23 mouse cellular contexts compared by ENCODE assay signal in genomic region chr11:101524446-101524845, GRCm38 (mm10). TPM values are rescaled to one million over a fixed set of nuclear protein-coding genes. Genes with fewer than 3 reads are reported as not detected.
DNase-seq lines count a peak whose midpoint lies in the region; ATAC-seq and TF ChIP-seq lines count a peak whose summit lies in the region.
"Had no signal": no experiment of that assay in that cellular context is flagged by ENCODE, and none has a peak within 500 bp of the region (broad histone marks: within the 10 kb centered on the region; RNA-seq: fewer than 3 reads in every experiment).

No protein-coding gene starts in this region.

- no peaks in the 10 kb centered on the region for H3K79me2 ChIP-seq in liver, adult 2 months (ENCODE audit: control insufficient read depth, insufficient read depth, low read length)

- no peak for TF ChIP-seq EP300 in liver, postnatal 0 days (IDR thresholded peaks at IDR 0.05; ENCODE audit: low read depth)

- H3K4me1 ChIP-seq in forebrain, embryonic 13.5 days: no peaks in the 10 kb centered on the region
- H3K4me1 ChIP-seq in forebrain, embryonic 11.5 days (replicated peaks; ENCODE audit: control insufficient read depth, insufficient read depth, low read length): no peaks in the 10 kb centered on the region
- peaks cover 22% of the 10 kb centered on the region for H3K4me1 ChIP-seq in forebrain, embryonic 15.5 days
- peaks cover 16% of the 10 kb centered on the region for H3K4me1 ChIP-seq in forebrain, embryonic 16.5 days (replicated peaks; ENCODE audit: control insufficient read depth, insufficient read depth, low read length)
- H3K4me1 ChIP-seq in liver, adult 2 months (ENCODE audit: control insufficient read depth, insufficient read depth, low read length): peaks cover 10% of the 10 kb centered on the region
- no peaks in the 10 kb centered on the region for H3K4me1 ChIP-seq in liver, embryonic 11.5 days (replicated peaks; ENCODE audit: control insufficient read depth, insufficient read depth, low read length)
- no peaks in the 10 kb centered on the region; the same call in 1 of the 2 replicates for H3K4me1 ChIP-seq in liver, postnatal 0 days (ENCODE audit: insufficient read depth)
- H3K4me1 ChIP-seq in liver, embryonic 12.5 days: no peaks in the 10 kb centered on the region
- H3K4me1 ChIP-seq: embryonic facial prominence, embryonic 10.5 days; embryonic facial prominence, embryonic 12.5 days had no signal

- no peaks in the 10 kb centered on the region for H3K27me3 ChIP-seq in forebrain, embryonic 13.5 days
- no peaks in the 10 kb centered on the region for H3K27me3 ChIP-seq in forebrain, embryonic 11.5 days (ENCODE audit: control insufficient read depth, insufficient read depth, low read length)
- no peaks in the 10 kb centered on the region for H3K27me3 ChIP-seq in forebrain, embryonic 15.5 days
- H3K27me3 ChIP-seq in forebrain, embryonic 16.5 days (replicated peaks; ENCODE audit: control insufficient read depth, insufficient read depth, low read length): no peaks in the 10 kb centered on the region
- H3K27me3 ChIP-seq in liver, adult 2 months (ENCODE audit: control insufficient read depth, insufficient read depth, low read length): no peaks in the 10 kb centered on the region
- no peaks in the 10 kb centered on the region for H3K27me3 ChIP-seq in liver, embryonic 11.5 days (replicated peaks; ENCODE audit: control insufficient read depth, insufficient read depth, low read length)
- H3K27me3 ChIP-seq in liver, postnatal 0 days (ENCODE audit: insufficient read depth, low read length): no peaks in the 10 kb centered on the region
- no peaks in the 10 kb centered on the region for H3K27me3 ChIP-seq in liver, embryonic 12.5 days (replicated peaks)
- H3K27me3 ChIP-seq: CH12.LX; embryonic facial prominence, embryonic 12.5 days; Patski had no signal

- H3K9me3 ChIP-seq in forebrain, embryonic 13.5 days (replicated peaks): no peaks in the 10 kb centered on the region
- no peaks in the 10 kb centered on the region for H3K9me3 ChIP-seq in forebrain, embryonic 11.5 days (ENCODE audit: control insufficient read depth, low read length)
- H3K9me3 ChIP-seq in forebrain, embryonic 15.5 days: no peaks in the 10 kb centered on the region
- H3K9me3 ChIP-seq in forebrain, embryonic 16.5 days (ENCODE audit: control insufficient read depth, low read length): no peaks in the 10 kb centered on the region
- H3K9me3 ChIP-seq in liver, embryonic 11.5 days (ENCODE audit: control insufficient read depth, low read length): no peaks in the 10 kb centered on the region
- no peaks in the 10 kb centered on the region for H3K9me3 ChIP-seq in liver, postnatal 0 days (ENCODE audit: low read length)
- H3K9me3 ChIP-seq in liver, embryonic 12.5 days (replicated peaks): no peaks in the 10 kb centered on the region
- H3K9me3 ChIP-seq: embryonic facial prominence, embryonic 10.5 days; embryonic facial prominence, embryonic 12.5 days; G1E had no signal

- no peak for TF ChIP-seq POLR2A in liver, adult 2 months (IDR thresholded peaks at IDR 0.05; ENCODE audit: extremely low read depth, insufficient read depth, low read length)

- H3K9ac ChIP-seq in forebrain, embryonic 13.5 days: no peak overlapping the region
- no peak overlapping the region for H3K9ac ChIP-seq in forebrain, embryonic 11.5 days (ENCODE audit: low read length)
- no peak overlapping the region for H3K9ac ChIP-seq in forebrain, embryonic 15.5 days (replicated peaks)
- H3K9ac ChIP-seq in forebrain, embryonic 16.5 days (replicated peaks; ENCODE audit: low read depth, low read length): no peak overlapping the region
- no peak overlapping the region for H3K9ac ChIP-seq in liver, adult 2 months (ENCODE audit: low read depth, low read length)
- no peak overlapping the region for H3K9ac ChIP-seq in liver, embryonic 11.5 days (ENCODE audit: low read depth, low read length)
- H3K9ac ChIP-seq in liver, postnatal 0 days (replicated peaks): no peak overlapping the region
- H3K9ac ChIP-seq in liver, embryonic 12.5 days: no peak overlapping the region
- H3K9ac ChIP-seq: embryonic facial prominence, embryonic 12.5 days; forebrain, postnatal 0 days had no signal

- 0 out of 2 replicates have a peak overlapping the region, but pooled peaks have one; percentile 60 for H3K27ac ChIP-seq in forebrain, embryonic 13.5 days
- H3K27ac ChIP-seq in forebrain, embryonic 11.5 days (ENCODE audit: low read depth, low read length): no peak overlapping the region
- H3K27ac ChIP-seq in forebrain, embryonic 15.5 days (replicated peaks): peak overlapping the region; percentile 73
- H3K27ac ChIP-seq in forebrain, embryonic 16.5 days (ENCODE audit: low read length): no peak overlapping the region
- H3K27ac ChIP-seq in liver, adult 2 months (replicated peaks; ENCODE audit: insufficient read depth, low read depth, low read length): 0 out of 2 replicates have a peak overlapping the region, but pooled peaks have one; percentile 36
- no peak overlapping the region for H3K27ac ChIP-seq in liver, embryonic 11.5 days (ENCODE audit: low read depth, low read length)
- H3K27ac ChIP-seq in liver, postnatal 0 days (ENCODE audit: low read depth): no peak overlapping the region
- H3K27ac ChIP-seq in liver, embryonic 12.5 days: no peak overlapping the region
- H3K27ac ChIP-seq: embryonic facial prominence, embryonic 10.5 days; embryonic facial prominence, embryonic 12.5 days had no signal

- TF ChIP-seq CTCF in liver, adult 2 months (IDR thresholded peaks at IDR 0.05; ENCODE audit: low read depth, low read length): no peak
- no peak for TF ChIP-seq CTCF in liver, postnatal 0 days (IDR thresholded peaks at IDR 0.05; ENCODE audit: low read depth)

- no peak for DNase-seq in forebrain, embryonic 11.5 days (ENCODE audit: low spot score)
- DNase-seq in liver, adult 2 months (ENCODE audit: extremely low read depth, low read depth, low spot score): peak; percentile 84
- no peak for DNase-seq in liver, embryonic 11.5 days (ENCODE audit: low spot score)
- DNase-seq in liver, postnatal 0 days: no peak
- DNase-seq: adrenal gland, adult 8-10 months; adrenal gland, postnatal 14 days; adrenal gland, postnatal 36 days; B cell, adult 2 months; cerebellum, adult 11-12 months; cerebellum, adult 2 months; cerebellum, adult 9-10 months had no signal

- no peak overlapping the region for H3K4me3 ChIP-seq in forebrain, embryonic 13.5 days
- H3K4me3 ChIP-seq in forebrain, embryonic 11.5 days (ENCODE audit: low read depth, low read length): no peak overlapping the region
- H3K4me3 ChIP-seq in forebrain, embryonic 15.5 days: no peak overlapping the region
- H3K4me3 ChIP-seq in forebrain, embryonic 16.5 days (replicated peaks; ENCODE audit: low read length): no peak overlapping the region
- no peak overlapping the region for H3K4me3 ChIP-seq in liver, adult 2 months (ENCODE audit: insufficient read depth, low read depth, low read length)
- H3K4me3 ChIP-seq in liver, embryonic 11.5 days (ENCODE audit: low read depth, low read length): no peak overlapping the region
- no peak overlapping the region for H3K4me3 ChIP-seq in liver, postnatal 0 days (ENCODE audit: low read depth, low read length)
- H3K4me3 ChIP-seq in liver, embryonic 12.5 days: no peak overlapping the region
- H3K4me3 ChIP-seq: embryonic facial prominence, embryonic 10.5 days; embryonic facial prominence, embryonic 12.5 days had no signal

- H3K4me2 ChIP-seq in forebrain, embryonic 13.5 days: no peak overlapping the region
- no peak overlapping the region for H3K4me2 ChIP-seq in forebrain, embryonic 11.5 days (ENCODE audit: low read depth, low read length, severe bottlenecking)
- no peak overlapping the region for H3K4me2 ChIP-seq in forebrain, embryonic 15.5 days (replicated peaks)
- H3K4me2 ChIP-seq in forebrain, embryonic 16.5 days (ENCODE audit: low read length): no peak overlapping the region
- H3K4me2 ChIP-seq in liver, embryonic 11.5 days: no peak overlapping the region
- H3K4me2 ChIP-seq in liver, postnatal 0 days (ENCODE audit: low read depth, low read length): no peak overlapping the region
- H3K4me2 ChIP-seq in liver, embryonic 12.5 days: no peak overlapping the region
- H3K4me2 ChIP-seq: embryonic facial prominence, embryonic 12.5 days had no signal

- ATAC-seq in forebrain, embryonic 13.5 days: no peak
- no peak for ATAC-seq in forebrain, embryonic 11.5 days (replicated peaks; ENCODE audit: low FRiP score)
- no peak for ATAC-seq in forebrain, embryonic 15.5 days (replicated peaks)
- no peak for ATAC-seq in forebrain, embryonic 16.5 days
- no peak for ATAC-seq in liver, embryonic 11.5 days (replicated peaks; ENCODE audit: low FRiP score)
- peak; percentile 77; the same call in 1 of the 2 replicates for ATAC-seq in liver, postnatal 0 days
- no peak for ATAC-seq in liver, embryonic 12.5 days
- ATAC-seq: activated CD4-positive, CD25-positive, alpha-beta regulatory T cell, adult 4 months; CD4-positive, CD25-positive, alpha-beta regulatory T cell, adult 4 months; forebrain, postnatal 0 days; Patski had no signal

- 93% methylated on average over 8 of the region's 8 CpGs for WGBS in forebrain, embryonic 13.5 days
- 95% methylated on average over 8 of the region's 8 CpGs for WGBS in forebrain, embryonic 11.5 days
- 94% methylated on average over 8 of the region's 8 CpGs for WGBS in forebrain, embryonic 15.5 days
- WGBS in forebrain, embryonic 16.5 days: 95% methylated on average over 8 of the region's 8 CpGs
- 57% methylated on average over 8 of the region's 8 CpGs for WGBS in liver, adult 2 months
- 87% methylated on average over 8 of the region's 8 CpGs for WGBS in liver, embryonic 11.5 days
- 81% methylated on average over 8 of the region's 8 CpGs for WGBS in liver, postnatal 0 days (ENCODE audit: insufficient replicate concordance)
- 89% methylated on average over 8 of the region's 8 CpGs for WGBS in liver, embryonic 12.5 days (ENCODE audit: insufficient replicate concordance)

- peaks cover 35% of the 10 kb centered on the region for H3K36me3 ChIP-seq in forebrain, embryonic 13.5 days (ENCODE audit: poor library complexity, severe bottlenecking)
- no peaks in the 10 kb centered on the region; the same call in 1 of the 2 replicates for H3K36me3 ChIP-seq in forebrain, embryonic 11.5 days (ENCODE audit: control insufficient read depth, insufficient read depth, low read length)
- no peaks in the 10 kb centered on the region for H3K36me3 ChIP-seq in forebrain, embryonic 15.5 days
- H3K36me3 ChIP-seq in forebrain, embryonic 16.5 days (ENCODE audit: control insufficient read depth, insufficient read depth): no peaks in the 10 kb centered on the region
- H3K36me3 ChIP-seq in liver, adult 2 months (ENCODE audit: control insufficient read depth, insufficient read depth, low read length): no peaks in the 10 kb centered on the region
- peaks cover 29% of the 10 kb centered on the region for H3K36me3 ChIP-seq in liver, embryonic 11.5 days (ENCODE audit: control insufficient read depth, insufficient read depth, low read length)
- peaks cover 43% of the 10 kb centered on the region for H3K36me3 ChIP-seq in liver, postnatal 0 days (replicated peaks; ENCODE audit: insufficient read depth, low read length)
- peaks cover 95% of the 10 kb centered on the region for H3K36me3 ChIP-seq in liver, embryonic 12.5 days

RNA-seq across cellular contexts. Expression of gene Brca1, which starts 27.3 kb away (rescaled TPM):
- 11.3 and 12.5 TPM in 2 replicates for polyA plus RNA-seq in forebrain, embryonic 13.5 days (2015; fragmentation: Nextera tagmentation; extraction: Ambion mirVana)
- polyA plus RNA-seq in forebrain, embryonic 11.5 days (2014; fragmentation: Nextera tagmentation; extraction: Ambion mirVana): 27.8 and 32.1 TPM in 2 replicates
- 5.6 and 7.1 TPM in 2 replicates for polyA plus RNA-seq in forebrain, embryonic 15.5 days (2015; fragmentation: Nextera tagmentation; extraction: Ambion mirVana)
- polyA plus RNA-seq in forebrain, embryonic 16.5 days (2015; fragmentation: Nextera tagmentation; extraction: Ambion mirVana): 5.4 and 6.8 TPM in 2 replicates
- 3.3 and 4.2 TPM in 2 replicates for total RNA-seq in liver, adult 2 months (2014; rRNA removed)
- 0.18 and 0.22 TPM in 2 replicates for polyA plus RNA-seq in liver, adult 2 months (2012; rRNA removed)
- 19.6 and 22.1 TPM in 2 replicates for polyA plus RNA-seq in liver, embryonic 11.5 days (2014; fragmentation: Nextera tagmentation; extraction: Ambion mirVana)
- polyA plus RNA-seq in liver, postnatal 0 days (2015; fragmentation: Nextera tagmentation; extraction: Ambion mirVana): 3.9 and 5.0 TPM in 2 replicates
- polyA plus RNA-seq in liver, embryonic 12.5 days (2016; fragmentation: Nextera tagmentation; extraction: Ambion mirVana): 17.2 and 17.4 TPM in 2 replicates

RNA-seq across cellular contexts. Expression of gene Nbr1, which starts 27.5 kb away (rescaled TPM):
- polyA plus RNA-seq in forebrain, embryonic 13.5 days (2015; fragmentation: Nextera tagmentation; extraction: Ambion mirVana): 104 and 117 TPM in 2 replicates
- 96.0 and 97.1 TPM in 2 replicates for polyA plus RNA-seq in forebrain, embryonic 11.5 days (2014; fragmentation: Nextera tagmentation; extraction: Ambion mirVana)
- 116 and 130 TPM in 2 replicates for polyA plus RNA-seq in forebrain, embryonic 15.5 days (2015; fragmentation: Nextera tagmentation; extraction: Ambion mirVana)
- polyA plus RNA-seq in forebrain, embryonic 16.5 days (2015; fragmentation: Nextera tagmentation; extraction: Ambion mirVana): 126 and 139 TPM in 2 replicates
- 211 and 222 TPM in 2 replicates for total RNA-seq in liver, adult 2 months (2014; rRNA removed)
- polyA plus RNA-seq in liver, adult 2 months (2012; rRNA removed): 114 and 141 TPM in 2 replicates
- polyA plus RNA-seq in liver, embryonic 11.5 days (2014; fragmentation: Nextera tagmentation; extraction: Ambion mirVana): 52.7 and 55.7 TPM in 2 replicates
- 32.8 and 35.3 TPM in 2 replicates for polyA plus RNA-seq in liver, postnatal 0 days (2015; fragmentation: Nextera tagmentation; extraction: Ambion mirVana)
- 45.1 and 47.9 TPM in 2 replicates for polyA plus RNA-seq in liver, embryonic 12.5 days (2016; fragmentation: Nextera tagmentation; extraction: Ambion mirVana)

RNA-seq across cellular contexts. Expression of gene Tmem106a, which starts 57.6 kb away (rescaled TPM):
- polyA plus RNA-seq in forebrain, embryonic 13.5 days (2015; fragmentation: Nextera tagmentation; extraction: Ambion mirVana): 1.1 and 1.3 TPM in 2 replicates
- 3.0 and 3.3 TPM in 2 replicates for polyA plus RNA-seq in forebrain, embryonic 11.5 days (2014; fragmentation: Nextera tagmentation; extraction: Ambion mirVana)
- polyA plus RNA-seq in forebrain, embryonic 15.5 days (2015; fragmentation: Nextera tagmentation; extraction: Ambion mirVana): 2.0 and 2.3 TPM in 2 replicates
- 1.9 and 2.4 TPM in 2 replicates for polyA plus RNA-seq in forebrain, embryonic 16.5 days (2015; fragmentation: Nextera tagmentation; extraction: Ambion mirVana)
- total RNA-seq in liver, adult 2 months (2014; rRNA removed): 6.4 and 7.7 TPM in 2 replicates
- 15.2 and 23.1 TPM in 2 replicates for polyA plus RNA-seq in liver, adult 2 months (2012; rRNA removed)
- 6.2 and 6.8 TPM in 2 replicates for polyA plus RNA-seq in liver, embryonic 11.5 days (2014; fragmentation: Nextera tagmentation; extraction: Ambion mirVana)
- 10.8 and 11.2 TPM in 2 replicates for polyA plus RNA-seq in liver, postnatal 0 days (2015; fragmentation: Nextera tagmentation; extraction: Ambion mirVana)
- polyA plus RNA-seq in liver, embryonic 12.5 days (2016; fragmentation: Nextera tagmentation; extraction: Ambion mirVana): 5.0 and 5.3 TPM in 2 replicates

RNA-seq across cellular contexts. Expression of gene Vat1, which starts 58.4 kb away (rescaled TPM):
- 61.3 and 67.0 TPM in 2 replicates for polyA plus RNA-seq in forebrain, embryonic 13.5 days (2015; fragmentation: Nextera tagmentation; extraction: Ambion mirVana)
- 47.0 and 51.4 TPM in 2 replicates for polyA plus RNA-seq in forebrain, embryonic 11.5 days (2014; fragmentation: Nextera tagmentation; extraction: Ambion mirVana)
- 77.1 and 79.8 TPM in 2 replicates for polyA plus RNA-seq in forebrain, embryonic 15.5 days (2015; fragmentation: Nextera tagmentation; extraction: Ambion mirVana)
- 65.5 and 79.5 TPM in 2 replicates for polyA plus RNA-seq in forebrain, embryonic 16.5 days (2015; fragmentation: Nextera tagmentation; extraction: Ambion mirVana)
- 11.0 and 11.2 TPM in 2 replicates for total RNA-seq in liver, adult 2 months (2014; rRNA removed)
- polyA plus RNA-seq in liver, adult 2 months (2012; rRNA removed): 30.4 and 33.4 TPM in 2 replicates
- polyA plus RNA-seq in liver, embryonic 11.5 days (2014; fragmentation: Nextera tagmentation; extraction: Ambion mirVana): 16.8 and 19.5 TPM in 2 replicates
- 8.3 and 8.4 TPM in 2 replicates for polyA plus RNA-seq in liver, postnatal 0 days (2015; fragmentation: Nextera tagmentation; extraction: Ambion mirVana)
- polyA plus RNA-seq in liver, embryonic 12.5 days (2016; fragmentation: Nextera tagmentation; extraction: Ambion mirVana): 11.8 and 12.2 TPM in 2 replicates

RNA-seq across cellular contexts. Expression of gene Rnd2, which starts 59.6 kb away (rescaled TPM):
- 155 and 197 TPM in 2 replicates for polyA plus RNA-seq in forebrain, embryonic 13.5 days (2015; fragmentation: Nextera tagmentation; extraction: Ambion mirVana)
- polyA plus RNA-seq in forebrain, embryonic 11.5 days (2014; fragmentation: Nextera tagmentation; extraction: Ambion mirVana): 43.5 and 49.0 TPM in 2 replicates
- 121 and 142 TPM in 2 replicates for polyA plus RNA-seq in forebrain, embryonic 15.5 days (2015; fragmentation: Nextera tagmentation; extraction: Ambion mirVana)
- 91.6 and 95.8 TPM in 2 replicates for polyA plus RNA-seq in forebrain, embryonic 16.5 days (2015; fragmentation: Nextera tagmentation; extraction: Ambion mirVana)
- total RNA-seq in liver, adult 2 months (2014; rRNA removed): 5.5 and 8.0 TPM in 2 replicates
- 18.9 and 22.3 TPM in 2 replicates for polyA plus RNA-seq in liver, adult 2 months (2012; rRNA removed)
- polyA plus RNA-seq in liver, embryonic 11.5 days (2014; fragmentation: Nextera tagmentation; extraction: Ambion mirVana): 3.7 and 5.4 TPM in 2 replicates
- 1.9 and 2.0 TPM in 2 replicates for polyA plus RNA-seq in liver, postnatal 0 days (2015; fragmentation: Nextera tagmentation; extraction: Ambion mirVana)
- polyA plus RNA-seq in liver, embryonic 12.5 days (2016; fragmentation: Nextera tagmentation; extraction: Ambion mirVana): 3.6 and 3.9 TPM in 2 replicates

Comparison
In these comparisons a context has a peak if more than half of its experiments do, and no peak if none do; other contexts are left out.
1. H3K27ac ChIP-seq: peak in forebrain, embryonic 13.5 days (single experiment), forebrain, embryonic 15.5 days (single experiment) and liver, adult 2 months (single experiment); none in forebrain, embryonic 11.5 days (single experiment), forebrain, embryonic 16.5 days (single experiment), liver, embryonic 11.5 days (single experiment), liver, postnatal 0 days (single experiment) and liver, embryonic 12.5 days (single experiment).